Mouse (Mus musculus) bone marrow, adult 2 months (tissue): ENCODE measurements around the gene Sh2d4b. TPM values are rescaled to one million over a fixed set of nuclear protein-coding genes. Genes with fewer than 3 reads are reported as not detected.
A peak's percentile ranks its signal among the peaks of the same experiment; 100 is the strongest.

Experiments
- H3K27ac ChIP-seq: fragments of 200-500 bp; 2 replicates; pipeline ENCODE4 v1.5.1; 2012; ENCODE audit warnings: low read depth, mild to moderate bottlenecking, control low read depth, inconsistent platforms, low read length; ENCODE audit not compliant: control insufficient read depth, poor library complexity, insufficient read depth
- H3K4me1 ChIP-seq: fragments of 200-500 bp; 2 replicates; pipeline ENCODE4 v1.6.1; 2011; ENCODE audit warnings: low read length; ENCODE audit not compliant: control insufficient read depth, insufficient read depth
- H3K4me3 ChIP-seq: fragments of 200-500 bp; replicated peaks from 2 replicates; pipeline ENCODE3; 2011; ENCODE audit warnings: mild to moderate bottlenecking, low read depth, low read length, control low read depth; ENCODE audit not compliant: control insufficient read depth
- CTCF ChIP-seq: fragments of 200-500 bp; IDR thresholded peaks from 2 replicates; pipeline ENCODE4 v1.5.1; 2011; ENCODE audit warnings: low read length, control low read depth; ENCODE audit not compliant: control insufficient read depth, insufficient read depth
- POLR2A ChIP-seq: fragments of 200-500 bp; IDR thresholded peaks from 2 replicates; pipeline ENCODE4 v1.6.1; 2011; ENCODE audit warnings: low read depth, mild to moderate bottlenecking, control low read depth, low read length, borderline replicate concordance; ENCODE audit not compliant: control insufficient read depth
- WGBS: fragments of 180-500 bp; shearing (Covaris S2); methylation state at CpG from one replicate; pipeline ENCODE4 v1.1.7; 2018; 5-methylcytosine and 5-hydroxymethylcytosine counted together
- polyA plus RNA-seq: library from polyadenylated mRNA; stranded (reverse); fragments of >200 nt; gene quantifications from 2 replicates; pipeline ENCODE4 v1.2.4, GENCODE M21; 2011; ENCODE audit warnings: low replicate concordance; ENCODE audit not compliant: missing spikeins, insufficient read depth, insufficient read length

Gene Sh2d4b
- polyA plus RNA-seq, 1 experiment: 3.5 TPM

DNA sequence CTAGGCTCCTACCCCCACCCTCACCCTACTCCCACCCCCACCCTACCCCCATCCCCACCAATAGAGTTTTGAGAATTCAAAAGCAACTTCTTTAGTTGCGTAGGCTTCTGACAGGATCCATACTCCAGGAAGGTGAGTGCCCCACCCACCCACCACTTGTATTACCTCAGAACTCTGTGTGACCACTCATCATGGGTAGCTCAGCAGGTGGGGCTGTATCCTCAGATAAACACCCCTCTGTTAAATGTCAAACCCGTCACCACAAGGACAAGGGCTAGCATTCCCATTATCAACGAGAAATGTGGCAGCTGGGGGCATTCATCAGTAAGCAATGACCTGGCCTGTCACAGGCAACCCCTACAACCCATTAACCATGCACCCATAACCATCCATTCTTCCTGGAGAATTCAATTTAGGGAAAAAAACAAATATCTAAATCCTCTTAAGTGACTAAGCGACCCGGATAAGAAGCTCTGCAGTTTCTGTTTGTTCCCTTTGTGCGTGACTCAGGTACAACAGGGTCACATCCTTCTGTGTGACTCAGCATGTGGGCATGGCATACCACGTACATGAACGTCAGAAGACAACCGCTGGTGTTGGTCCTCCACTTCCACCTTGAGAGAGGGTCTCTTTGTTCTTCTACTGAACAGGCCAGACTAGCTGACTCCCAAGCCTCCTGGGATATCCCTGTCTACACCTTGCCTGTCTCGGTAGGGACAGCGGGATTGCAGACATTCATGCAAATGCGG is 9.4 kb upstream of the Sh2d4b start:
- 56% methylated on average over 12 of the region's 12 CpGs for WGBS
- H3K4me3 ChIP-seq: no peak overlapping the region
- no peak overlapping the region for H3K27ac ChIP-seq
- H3K4me1 ChIP-seq: no peaks in the 10 kb centered on the region
- no peak for TF ChIP-seq POLR2A
- TF ChIP-seq CTCF: no peak

DNA sequence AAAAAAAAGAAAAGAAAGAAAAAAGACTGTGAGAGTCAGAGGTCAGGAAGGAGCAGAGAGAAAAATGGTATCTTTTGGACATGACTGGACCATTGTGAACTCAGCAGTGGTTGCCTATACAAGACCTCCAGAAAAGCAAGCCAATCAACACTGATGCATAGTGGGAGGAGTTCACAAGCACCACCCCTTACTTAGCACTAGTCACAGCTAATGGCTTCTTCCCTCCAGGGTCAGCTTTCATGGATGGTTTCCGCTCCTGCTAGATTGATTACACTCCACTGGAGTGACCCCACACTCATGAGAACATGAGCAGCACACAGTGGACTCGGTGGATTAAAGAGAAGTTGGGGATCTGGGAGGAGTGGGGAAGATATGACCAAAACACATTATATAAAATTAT is 7.2 kb upstream of the Sh2d4b start:
- H3K4me3 ChIP-seq: no peak overlapping the region
- H3K4me1 ChIP-seq: no peaks in the 10 kb centered on the region
- WGBS: 70% methylated on average over 2 of the region's 2 CpGs
- no peak overlapping the region for H3K27ac ChIP-seq
- TF ChIP-seq POLR2A (no peak), CTCF (no peak)

DNA sequence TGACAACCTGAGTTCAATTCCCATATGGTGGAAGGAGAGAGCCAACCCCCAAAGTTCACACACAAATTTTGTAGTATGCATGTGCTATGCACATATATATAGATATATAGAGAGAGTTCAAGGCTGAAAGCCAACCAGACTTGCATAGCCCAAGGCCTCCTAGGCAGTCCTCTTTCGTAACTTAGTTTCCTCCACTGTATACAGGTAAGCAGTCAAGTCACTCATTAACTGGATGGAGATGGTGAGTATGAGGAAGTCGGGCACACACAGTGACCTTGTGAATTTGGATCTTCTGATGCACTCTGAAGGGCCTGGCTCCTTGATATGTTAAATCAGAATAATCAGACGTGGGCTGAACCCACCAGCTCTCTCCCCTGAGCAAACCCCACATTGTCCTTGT is 4.8 kb upstream of the Sh2d4b start:
- WGBS: 55% methylated on average over 3 of the region's 3 CpGs
- H3K4me1 ChIP-seq: no peaks in the 10 kb centered on the region
- H3K27ac ChIP-seq: no peak overlapping the region
- H3K4me3 ChIP-seq: no peak overlapping the region
- TF ChIP-seq CTCF (no peak), POLR2A (no peak)

DNA sequence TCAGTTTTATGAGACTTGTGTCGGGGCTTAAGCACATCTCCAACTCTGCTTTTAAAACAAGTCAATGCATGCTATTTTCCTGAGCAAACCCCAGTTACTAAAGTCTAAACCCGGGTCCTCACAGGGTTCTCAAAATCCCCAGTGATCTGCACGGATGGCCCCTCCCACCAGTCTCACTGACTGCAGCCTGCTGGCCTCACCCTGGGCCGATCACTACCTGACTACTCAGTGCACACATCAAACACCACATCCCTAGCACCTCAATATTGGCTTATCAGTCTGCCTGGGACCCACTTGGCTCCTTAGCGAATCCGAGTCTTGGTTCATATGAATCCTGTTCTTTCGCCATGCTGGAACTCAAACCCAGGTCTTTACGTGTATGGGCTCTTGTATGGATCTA is 2.6 kb upstream of the Sh2d4b start:
- H3K27ac ChIP-seq: no peak overlapping the region
- H3K4me1 ChIP-seq: no peaks in the 10 kb centered on the region
- WGBS: 69% methylated on average over 8 of the region's 8 CpGs
- TF ChIP-seq POLR2A (no peak), CTCF (no peak)
- H3K4me3 ChIP-seq: no peak overlapping the region

DNA sequence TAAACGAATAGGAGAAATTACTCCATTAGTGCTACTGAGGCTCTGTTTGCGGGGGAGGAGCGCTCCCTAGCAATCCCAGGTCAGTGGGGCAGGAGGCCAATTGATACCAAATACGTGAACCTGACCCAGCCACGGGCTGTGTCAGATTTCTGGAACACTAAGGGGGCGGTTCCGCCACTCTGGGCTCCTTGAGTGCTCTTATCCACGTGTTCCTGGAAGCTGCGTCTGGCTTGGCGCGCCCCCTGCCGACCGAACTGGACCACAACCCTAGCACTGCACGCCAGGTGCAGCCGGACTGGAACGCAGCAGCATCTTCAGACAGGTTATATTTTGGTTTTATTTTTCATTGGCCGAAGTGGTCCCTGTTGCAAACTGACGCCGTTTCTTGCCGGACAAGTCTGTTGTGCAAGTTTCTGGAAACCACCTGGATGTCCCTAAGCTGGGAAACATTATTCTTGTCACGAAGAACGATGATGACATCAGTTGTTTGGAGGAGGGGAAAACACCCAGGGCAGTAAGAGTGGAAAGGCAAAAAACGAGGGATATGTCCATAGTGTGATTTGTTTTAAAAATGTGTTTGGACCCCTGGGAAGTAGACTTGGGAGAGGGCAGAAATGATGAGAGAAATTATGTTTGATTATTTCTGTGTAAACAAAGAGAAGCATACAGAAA is 1.6 kb upstream of the Sh2d4b start:
- no peak overlapping the region for H3K4me3 ChIP-seq
- H3K4me1 ChIP-seq: no peaks in the 10 kb centered on the region
- WGBS: 16% methylated on average over 23 of the region's 23 CpGs
- H3K27ac ChIP-seq: no peak overlapping the region
- TF ChIP-seq CTCF (peak; percentile 89), POLR2A (no peak)

DNA sequence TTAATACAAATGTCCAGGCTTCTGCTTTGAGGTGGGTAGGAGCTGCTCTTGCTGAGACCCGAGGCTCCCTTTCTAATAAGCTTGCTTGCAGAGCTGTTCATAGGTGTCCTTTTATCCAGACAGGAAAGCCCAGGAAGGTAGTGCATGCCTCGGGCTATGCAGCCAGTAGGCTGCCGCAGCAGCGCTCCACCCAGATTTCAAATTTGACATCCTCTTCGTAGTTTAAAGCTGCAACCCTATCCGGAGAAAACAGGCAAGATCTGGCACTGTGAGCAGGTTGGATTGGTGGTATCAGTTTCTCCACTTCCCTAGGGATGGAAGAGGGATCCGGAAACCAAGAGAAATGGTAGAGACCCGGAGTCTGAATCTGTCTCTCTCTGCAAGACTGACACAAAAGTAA is 818 bp upstream of the Sh2d4b start:
- TF ChIP-seq CTCF: no peak
- no peak for TF ChIP-seq POLR2A
- H3K4me3 ChIP-seq: no peak overlapping the region
- H3K4me1 ChIP-seq: no peaks in the 10 kb centered on the region
- WGBS: 66% methylated on average over 8 of the region's 8 CpGs
- H3K27ac ChIP-seq: no peak overlapping the region

DNA sequence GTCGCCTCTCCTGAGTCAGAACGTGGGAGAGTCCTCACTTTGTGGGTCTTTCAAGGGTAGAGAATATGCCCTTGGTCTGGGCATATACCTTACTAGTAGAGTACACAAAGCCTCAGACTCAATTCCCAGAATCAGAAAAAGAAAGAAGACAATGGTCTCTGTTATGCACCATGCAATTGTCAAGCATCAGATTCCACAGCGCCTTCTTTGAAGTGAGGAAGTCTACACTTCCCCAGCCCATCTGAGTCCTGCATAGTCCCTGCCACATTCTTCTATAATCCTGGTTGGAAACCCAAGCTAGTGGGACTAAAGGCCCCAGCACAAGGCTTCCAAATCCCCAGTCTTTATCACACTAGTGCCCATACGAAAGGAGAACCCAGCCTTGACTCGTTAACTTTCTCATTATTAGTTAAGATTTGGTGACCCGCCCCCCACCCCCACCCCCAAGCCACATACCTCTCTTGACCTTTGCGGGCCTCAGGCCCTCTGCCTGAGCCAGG is 690 bp downstream of the Sh2d4b start:
- Histone ChIP-seq H3K4me3 (no peak overlapping the region), H3K4me1 (no peaks in the 10 kb centered on the region), H3K27ac (no peak overlapping the region)
- 87% methylated on average over 7 of the region's 7 CpGs for WGBS
- TF ChIP-seq CTCF (no peak), POLR2A (no peak)

DNA sequence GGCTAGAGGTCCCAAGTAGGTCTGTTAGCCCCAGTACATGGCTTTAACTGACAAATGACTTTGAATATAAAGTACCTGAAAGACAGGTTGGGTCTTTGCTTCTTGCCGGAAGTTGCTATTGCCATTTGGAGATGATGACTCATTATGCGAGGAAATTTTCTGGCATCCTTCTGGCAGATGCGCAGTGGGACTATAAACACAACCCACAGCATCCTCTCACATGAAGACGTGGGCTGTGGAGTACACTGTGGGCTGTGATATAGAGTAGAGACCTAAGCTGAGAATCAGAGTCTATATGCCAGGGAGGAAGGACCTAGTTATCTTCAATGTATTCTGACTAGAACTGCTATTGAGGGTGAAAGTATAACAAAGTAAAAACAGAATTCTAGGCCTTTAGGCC is 1.6 kb downstream of the Sh2d4b start:
- no peak overlapping the region for H3K4me3 ChIP-seq
- TF ChIP-seq POLR2A (no peak), CTCF (no peak)
- 85% methylated on average over 4 of the region's 4 CpGs for WGBS

DNA sequence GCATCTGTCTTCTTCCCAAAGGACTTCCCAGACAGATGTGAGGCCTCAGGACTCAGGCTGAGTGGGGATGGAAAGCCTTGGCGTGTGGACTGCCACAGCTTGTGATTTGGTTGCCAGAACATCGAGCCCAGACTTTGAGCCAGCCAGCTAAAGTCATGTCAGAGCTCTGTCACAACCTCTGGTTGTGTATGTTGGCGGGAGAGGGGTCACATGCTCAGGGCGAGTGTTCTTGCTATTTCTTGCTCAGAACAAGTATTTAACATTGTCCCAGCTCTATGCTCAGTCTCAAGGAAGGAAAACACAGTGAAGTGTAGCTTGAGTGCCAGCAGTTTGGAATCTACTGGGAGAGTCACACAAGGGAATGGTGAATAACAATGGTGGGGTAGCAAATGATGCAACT is 3.4 kb downstream of the Sh2d4b start:
- no peak overlapping the region for H3K4me3 ChIP-seq
- WGBS: 63% methylated on average over 4 of the region's 4 CpGs
- no peaks in the 10 kb centered on the region for H3K4me1 ChIP-seq
- TF ChIP-seq CTCF (no peak), POLR2A (no peak)
- H3K27ac ChIP-seq: no peak overlapping the region

More for the DNA sequence above, 1.6 kb downstream of the Sh2d4b start:
- H3K4me1 ChIP-seq: no peaks in the 10 kb centered on the region
- no peak overlapping the region for H3K27ac ChIP-seq
